Mouse (Mus musculus): ENCODE measurements around the gene Kcnb1. TPM values are rescaled to one million over a fixed set of nuclear protein-coding genes. Genes with fewer than 3 reads are reported as not detected.
A peak's percentile ranks its signal among the peaks of the same experiment; 100 is the strongest.

Kcnb1 gene
- polyA plus RNA-seq, 1 experiment from 2014 or later: 0.13 TPM

DNA sequence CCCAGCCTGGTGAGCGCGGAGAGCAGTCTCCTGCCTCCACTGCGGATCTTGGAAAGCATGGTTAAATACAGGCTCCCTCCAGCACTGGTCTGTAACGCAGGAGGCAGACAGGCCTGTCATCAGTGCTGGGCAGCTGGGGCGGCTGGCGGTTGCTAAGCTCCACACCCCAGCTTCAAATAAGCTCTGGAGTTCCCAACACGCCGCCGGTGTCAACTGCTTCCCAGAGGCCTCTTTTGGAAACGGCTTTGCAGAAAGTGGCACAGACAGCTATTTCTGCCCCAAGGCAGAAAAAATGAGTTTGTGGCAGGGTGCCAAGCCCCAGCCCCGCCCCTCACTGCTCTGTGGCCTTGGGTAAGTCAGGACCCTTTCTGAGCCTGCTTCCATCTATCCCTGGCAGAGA is 66.0 kb downstream of the Kcnb1 start:
- WGBS (ENCODE audit: insufficient replicate concordance): 53% methylated on average over 11 of the region's 11 CpGs
- peaks cover 14% of the 10 kb centered on the region for H3K27me3 ChIP-seq
- H3K9me3 ChIP-seq (replicated peaks): no peaks in the 10 kb centered on the region
- H3K4me2 ChIP-seq: no peak overlapping the region
- H3K9ac ChIP-seq: no peak overlapping the region
- no peaks in the 10 kb centered on the region for H3K36me3 ChIP-seq (replicated peaks)
- ATAC-seq (ENCODE audit: insufficient read depth): no peak
- no peak overlapping the region for H3K4me3 ChIP-seq (replicated peaks)
- peaks cover 6% of the 10 kb centered on the region for H3K4me1 ChIP-seq (replicated peaks)
- no peak overlapping the region for H3K27ac ChIP-seq (replicated peaks)

DNA sequence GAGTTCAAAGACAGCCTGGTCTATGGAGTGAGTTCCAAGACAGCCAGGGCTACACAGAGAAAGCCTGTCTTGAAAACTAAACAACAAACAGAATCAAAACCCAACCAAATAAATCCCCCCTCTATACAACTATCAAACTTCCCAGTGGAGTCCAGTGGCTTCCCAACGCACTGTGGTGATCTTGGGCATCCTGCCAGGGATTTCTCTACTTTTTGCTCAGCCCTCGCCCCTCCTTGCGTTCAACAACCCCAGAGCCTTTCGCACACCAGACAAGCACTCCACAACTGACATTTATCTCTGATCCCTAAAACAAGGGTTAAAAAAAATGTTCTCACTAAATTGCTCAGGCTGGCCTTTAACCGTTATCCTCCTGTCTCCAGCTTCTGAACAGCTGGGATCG is 67.2 kb downstream of the Kcnb1 start:
- ATAC-seq (ENCODE audit: insufficient read depth): no peak
- H3K4me3 ChIP-seq (replicated peaks): no peak overlapping the region
- no peaks in the 10 kb centered on the region for H3K9me3 ChIP-seq (replicated peaks)
- H3K4me1 ChIP-seq (replicated peaks): no peaks in the 10 kb centered on the region
- H3K9ac ChIP-seq: no peak overlapping the region
- H3K4me2 ChIP-seq: no peak overlapping the region
- no peak overlapping the region for H3K27ac ChIP-seq (replicated peaks)
- no peaks in the 10 kb centered on the region for H3K36me3 ChIP-seq (replicated peaks)
- 70% methylated on average over 6 of the region's 6 CpGs for WGBS (ENCODE audit: insufficient replicate concordance)
- 0 out of 2 replicates have a peak, but pooled peaks cover 3% of the 10 kb centered on the region for H3K27me3 ChIP-seq

- no peak for ATAC-seq (ENCODE audit: insufficient read depth)
- 64% methylated on average over 7 of the region's 7 CpGs for WGBS (ENCODE audit: insufficient replicate concordance)
- H3K4me1 ChIP-seq (replicated peaks): no peaks in the 10 kb centered on the region
- no peak overlapping the region for H3K4me3 ChIP-seq (replicated peaks)
- H3K9ac ChIP-seq: no peak overlapping the region
- H3K27me3 ChIP-seq: 0 out of 2 replicates have a peak, but pooled peaks cover 3% of the 10 kb centered on the region
- no peaks in the 10 kb centered on the region for H3K36me3 ChIP-seq (replicated peaks)
- no peak overlapping the region for H3K27ac ChIP-seq (replicated peaks)
- no peak overlapping the region for H3K4me2 ChIP-seq
- H3K9me3 ChIP-seq (replicated peaks): no peaks in the 10 kb centered on the region
Measured at GRCm38 (mm10) chr2:167121996-167122395, 68.0 kb downstream of the Kcnb1 start.

GRCm38 (mm10) chr2:167121228-167121627 is 68.7 kb downstream of the Kcnb1 start:
- Histone ChIP-seq H3K4me1 (replicated peaks) (no peaks in the 10 kb centered on the region), H3K4me3 (replicated peaks) (no peak overlapping the region), H3K9ac (no peak overlapping the region), H3K9me3 (replicated peaks) (no peaks in the 10 kb centered on the region), H3K4me2 (no peak overlapping the region), H3K27me3 (0 out of 2 replicates have a peak, but pooled peaks cover 3% of the 10 kb centered on the region), H3K27ac (replicated peaks) (no peak overlapping the region), H3K36me3 (replicated peaks) (no peaks in the 10 kb centered on the region)
- ATAC-seq (ENCODE audit: insufficient read depth): no peak
- WGBS (ENCODE audit: insufficient replicate concordance): 47% methylated on average over 6 of the region's 6 CpGs

- Histone ChIP-seq H3K27ac (replicated peaks) (no peak overlapping the region), H3K4me2 (no peak overlapping the region), H3K27me3 (0 out of 2 replicates have a peak, but pooled peaks cover 3% of the 10 kb centered on the region), H3K9me3 (replicated peaks) (no peaks in the 10 kb centered on the region), H3K4me3 (replicated peaks) (no peak overlapping the region), H3K9ac (no peak overlapping the region), H3K4me1 (replicated peaks) (no peaks in the 10 kb centered on the region), H3K36me3 (replicated peaks) (no peaks in the 10 kb centered on the region)
- no peak for ATAC-seq (ENCODE audit: insufficient read depth)
- WGBS (ENCODE audit: insufficient replicate concordance): 63% methylated on average over 12 of the region's 12 CpGs
Measured at GRCm38 (mm10) chr2:167120186-167120830, 69.6 kb downstream of the Kcnb1 start.

GRCm38 (mm10) chr2:167118046-167118445 is 71.9 kb downstream of the Kcnb1 start:
- Histone ChIP-seq H3K36me3 (replicated peaks) (no peaks in the 10 kb centered on the region), H3K4me1 (replicated peaks) (no peaks in the 10 kb centered on the region), H3K4me3 (replicated peaks) (no peak overlapping the region), H3K27me3 (no peaks in the 10 kb centered on the region), H3K27ac (replicated peaks) (no peak overlapping the region), H3K9me3 (replicated peaks) (no peaks in the 10 kb centered on the region), H3K9ac (no peak overlapping the region), H3K4me2 (no peak overlapping the region)
- WGBS (ENCODE audit: insufficient replicate concordance): 64% methylated on average over 10 of the region's 10 CpGs
- no peak for ATAC-seq (ENCODE audit: insufficient read depth)

DNA sequence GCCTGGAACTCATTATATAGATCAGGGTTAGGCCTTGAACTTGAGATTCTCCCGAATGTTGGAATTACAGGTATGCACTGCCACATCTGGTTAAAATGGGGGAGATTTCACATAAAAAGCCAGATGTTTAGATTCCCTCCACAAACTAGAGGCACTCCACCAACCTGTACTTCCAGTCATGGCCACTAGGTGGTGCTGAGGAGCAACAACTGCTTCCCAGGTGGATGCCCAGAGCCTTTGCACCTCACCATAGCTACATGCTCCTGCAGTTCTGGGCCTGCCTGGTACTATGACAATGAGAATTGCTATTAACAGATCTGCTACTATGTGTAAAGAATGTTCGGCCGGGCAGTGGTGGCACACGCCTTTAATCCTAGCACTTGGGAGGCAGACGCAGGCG is 77.2 kb downstream of the Kcnb1 start:
- WGBS (ENCODE audit: insufficient replicate concordance): 47% methylated on average over 6 of the region's 6 CpGs
- ATAC-seq (ENCODE audit: insufficient read depth): no peak; the same call in 1 of the 2 replicates
- no peak overlapping the region for H3K27ac ChIP-seq (replicated peaks)

DNA sequence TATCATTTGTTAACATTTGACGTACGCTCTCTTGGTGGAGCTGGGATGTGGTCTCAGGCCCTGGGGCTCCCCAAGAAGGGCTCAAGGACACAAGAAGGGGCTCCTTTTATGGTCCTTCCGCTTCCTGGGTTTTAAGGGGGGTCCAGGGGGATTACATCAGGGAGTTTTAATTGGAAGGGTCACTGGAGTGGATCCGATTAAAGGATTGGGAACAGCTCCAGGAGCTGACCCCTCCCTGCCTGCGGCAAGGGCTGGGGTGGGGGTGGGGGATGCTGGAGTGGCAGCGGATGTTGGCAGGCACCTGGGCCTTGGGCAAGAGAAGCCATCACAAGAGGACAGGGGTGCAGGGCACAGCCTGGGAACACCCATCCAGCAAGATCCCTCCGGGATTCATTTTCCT is 77.7 kb downstream of the Kcnb1 start:
- no peaks in the 10 kb centered on the region for H3K4me1 ChIP-seq (replicated peaks)
- 57% methylated on average over 7 of the region's 7 CpGs for WGBS (ENCODE audit: insufficient replicate concordance)
- H3K4me2 ChIP-seq: no peak overlapping the region
- no peaks in the 10 kb centered on the region for H3K36me3 ChIP-seq (replicated peaks)
- H3K27me3 ChIP-seq: no peaks in the 10 kb centered on the region
- H3K9ac ChIP-seq: no peak overlapping the region
- no peak overlapping the region for H3K27ac ChIP-seq (replicated peaks)
- no peak overlapping the region for H3K4me3 ChIP-seq (replicated peaks)
- no peak for ATAC-seq (ENCODE audit: insufficient read depth)
- H3K9me3 ChIP-seq (replicated peaks): no peaks in the 10 kb centered on the region

More for the DNA sequence above, 77.2 kb downstream of the Kcnb1 start:
- H3K9ac ChIP-seq: no peak overlapping the region
- no peaks in the 10 kb centered on the region for H3K27me3 ChIP-seq
- no peak overlapping the region for H3K4me2 ChIP-seq
- H3K4me3 ChIP-seq (replicated peaks): no peak overlapping the region
- no peaks in the 10 kb centered on the region for H3K4me1 ChIP-seq (replicated peaks)
- H3K9me3 ChIP-seq (replicated peaks): no peaks in the 10 kb centered on the region
- no peaks in the 10 kb centered on the region for H3K36me3 ChIP-seq (replicated peaks)

- Histone ChIP-seq H3K4me1 (replicated peaks) (no peaks in the 10 kb centered on the region), H3K27me3 (no peaks in the 10 kb centered on the region), H3K9ac (no peak overlapping the region), H3K9me3 (replicated peaks) (no peaks in the 10 kb centered on the region), H3K4me3 (replicated peaks) (no peak overlapping the region), H3K36me3 (replicated peaks) (no peaks in the 10 kb centered on the region), H3K27ac (replicated peaks) (no peak overlapping the region), H3K4me2 (no peak overlapping the region)
- WGBS (ENCODE audit: insufficient replicate concordance): 77% methylated on average over 8 of the region's 8 CpGs
- ATAC-seq (ENCODE audit: insufficient read depth): no peak
Measured at GRCm38 (mm10) chr2:167109506-167109905, 80.4 kb downstream of the Kcnb1 start.

GRCm38 (mm10) chr2:167103546-167103945 is 86.4 kb downstream of the Kcnb1 start:
- 73% methylated on average over 7 of the region's 7 CpGs for WGBS (ENCODE audit: insufficient replicate concordance)
- no peaks in the 10 kb centered on the region for H3K27me3 ChIP-seq
- no peak overlapping the region for H3K4me2 ChIP-seq
- no peaks in the 10 kb centered on the region for H3K36me3 ChIP-seq (replicated peaks)
- no peak overlapping the region for H3K4me3 ChIP-seq (replicated peaks)
- H3K9ac ChIP-seq: no peak overlapping the region
- 0 out of 2 replicates have a peak, but pooled peaks cover 4% of the 10 kb centered on the region for H3K4me1 ChIP-seq (replicated peaks)
- ATAC-seq (ENCODE audit: insufficient read depth): no peak
- no peak overlapping the region for H3K27ac ChIP-seq (replicated peaks)
- H3K9me3 ChIP-seq (replicated peaks): no peaks in the 10 kb centered on the region

DNA sequence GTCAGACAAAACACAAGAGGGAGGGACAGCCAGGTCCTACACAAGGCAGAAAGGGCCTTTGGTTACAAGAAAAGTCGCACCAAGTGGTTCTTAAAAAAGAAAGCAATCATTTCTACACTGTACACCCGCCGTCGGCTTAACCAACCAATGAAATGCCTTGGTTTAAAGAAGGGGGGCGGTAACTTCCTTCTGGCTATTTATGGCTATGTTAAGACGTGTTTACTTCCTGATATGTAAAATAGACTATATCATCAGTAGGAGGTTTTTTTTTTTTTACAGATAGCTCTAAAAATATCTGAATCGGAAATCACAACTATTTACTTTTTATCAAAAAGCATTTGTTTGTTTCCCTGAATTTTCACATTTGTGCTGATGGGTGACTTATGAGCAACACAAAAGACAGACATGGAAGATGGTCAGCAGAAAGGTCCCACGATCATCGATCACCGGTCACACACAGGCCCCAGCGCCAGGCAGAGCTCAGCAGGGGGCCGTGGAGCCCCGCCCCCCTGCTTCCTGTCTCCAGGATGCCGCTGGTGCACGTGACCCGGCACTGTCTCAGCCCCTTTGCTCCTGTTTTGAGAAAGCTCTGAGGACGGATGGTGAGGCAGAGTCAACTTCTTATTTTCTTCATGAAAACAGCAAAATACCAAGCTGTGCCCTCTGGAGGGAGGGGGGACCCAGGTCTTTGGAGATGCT is 88.1 kb downstream of the Kcnb1 start:
- Histone ChIP-seq H3K9me3 (replicated peaks) (no peaks in the 10 kb centered on the region), H3K4me3 (replicated peaks) (peak overlapping the region; percentile 20; the same call in 1 of the 2 replicates), H3K9ac (no peak overlapping the region), H3K27me3 (no peaks in the 10 kb centered on the region), H3K4me1 (replicated peaks) (0 out of 2 replicates have a peak, but pooled peaks cover 4% of the 10 kb centered on the region), H3K4me2 (peak overlapping the region; percentile 59), H3K27ac (replicated peaks) (no peak overlapping the region), H3K36me3 (replicated peaks) (no peaks in the 10 kb centered on the region)
- no peak for ATAC-seq (ENCODE audit: insufficient read depth)
- WGBS (ENCODE audit: insufficient replicate concordance): 36% methylated on average over 17 of the region's 17 CpGs

Measured in liver, embryonic 15.5 days (tissue).